Mouse (Mus musculus): Measurements from ENCODE around the gene Abhd18.
"Not testable (repeated sequence)": the region's sequence is repeated elsewhere in the genome, so short reads cannot be mapped to it uniquely, and the experiment has no call there.

The Abhd18 gene

GRCm38 (mm10) chr3:40846957-40847017, at the start of gene Abhd18:
Gene Abhd18, plus strand, starts transcription at chr3:40846970.
- DNase-seq: not testable (repeated sequence)

DNA sequence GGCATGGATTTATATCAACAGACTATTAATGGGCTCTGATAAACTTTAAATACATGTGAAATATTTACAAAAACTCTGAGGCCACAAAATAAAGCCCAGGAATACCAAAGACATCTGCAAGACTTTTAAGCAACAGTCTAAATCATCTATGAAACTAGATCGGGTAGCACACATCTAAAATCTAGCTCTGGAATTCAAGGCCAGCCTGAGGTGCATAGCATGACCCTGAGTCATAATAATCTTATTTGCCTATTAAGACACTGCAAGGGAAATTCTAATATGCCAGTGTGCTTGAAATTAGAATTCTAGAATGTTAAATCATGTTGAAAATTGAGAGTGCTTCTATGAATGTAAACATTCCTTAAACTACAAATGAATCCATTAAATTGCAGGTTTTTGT, 48.7 kb upstream of the Abhd18 start:
- DNase-seq: no peak

DNA sequence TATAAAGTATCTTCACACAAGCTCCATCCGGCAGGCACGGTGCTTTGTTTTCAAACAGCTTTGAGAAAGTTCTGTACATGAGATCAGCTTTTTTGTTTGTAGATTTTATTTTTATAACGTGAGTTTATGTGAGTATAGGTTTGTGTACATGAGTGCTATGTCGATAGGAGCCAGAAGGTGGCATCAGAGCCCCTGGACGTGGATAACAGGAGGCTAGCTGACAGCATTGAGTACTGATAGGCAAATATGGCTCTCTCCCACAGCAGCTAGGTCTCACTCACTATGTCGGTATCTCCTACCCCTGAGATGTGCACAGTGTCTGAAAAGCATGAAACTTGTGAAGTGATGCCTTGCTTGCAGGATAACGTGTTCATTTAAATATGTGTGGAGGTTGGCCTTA, 48.3 kb upstream of the Abhd18 start:
- peak; percentile 34 for DNase-seq

GRCm38 (mm10) chr3:40799530-40800372, 47.0 kb upstream of the Abhd18 start, which contains the start of gene Plk4:
Gene Plk4, plus strand, starts transcription at chr3:40800019.
- DNase-seq: peak; percentile 94

DNA sequence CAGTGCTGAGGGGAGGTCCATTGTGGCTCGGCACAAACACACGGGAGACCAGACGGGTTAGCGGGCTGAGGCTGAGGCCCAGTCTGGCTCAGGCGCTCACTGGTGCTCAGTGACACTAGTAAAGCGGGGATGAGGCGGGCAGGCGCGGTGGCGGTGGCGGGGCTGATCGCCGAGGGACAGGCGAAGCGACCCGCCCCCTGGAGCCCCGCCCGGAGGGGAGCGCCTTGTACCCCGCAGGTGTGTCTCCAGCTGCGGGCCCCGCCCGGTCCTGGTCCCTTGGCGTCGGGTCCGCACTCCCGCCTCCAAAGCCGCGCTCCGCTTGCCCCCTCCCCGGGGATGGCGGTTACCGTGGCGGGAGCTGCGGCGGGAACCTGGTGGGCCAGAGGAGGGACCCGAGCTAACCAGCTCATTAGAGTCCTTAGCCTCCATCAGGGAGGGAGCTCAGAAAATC, 46.4 kb upstream of the Abhd18 start:
- DNase-seq: no peak

- no peak for DNase-seq
Observed at GRCm38 (mm10) chr3:40806871-40807270, 39.9 kb upstream of the Abhd18 start.

GRCm38 (mm10) chr3:40808686-40809085, 38.1 kb upstream of the Abhd18 start:
- DNase-seq: no peak

GRCm38 (mm10) chr3:40809894-40810293, 36.9 kb upstream of the Abhd18 start:
- no peak for DNase-seq

GRCm38 (mm10) chr3:40813275-40813674, 33.5 kb upstream of the Abhd18 start:
- no peak for DNase-seq

GRCm38 (mm10) chr3:40845521-40845920, 1.2 kb upstream of the Abhd18 start:
- peak; percentile 55 for DNase-seq

DNA sequence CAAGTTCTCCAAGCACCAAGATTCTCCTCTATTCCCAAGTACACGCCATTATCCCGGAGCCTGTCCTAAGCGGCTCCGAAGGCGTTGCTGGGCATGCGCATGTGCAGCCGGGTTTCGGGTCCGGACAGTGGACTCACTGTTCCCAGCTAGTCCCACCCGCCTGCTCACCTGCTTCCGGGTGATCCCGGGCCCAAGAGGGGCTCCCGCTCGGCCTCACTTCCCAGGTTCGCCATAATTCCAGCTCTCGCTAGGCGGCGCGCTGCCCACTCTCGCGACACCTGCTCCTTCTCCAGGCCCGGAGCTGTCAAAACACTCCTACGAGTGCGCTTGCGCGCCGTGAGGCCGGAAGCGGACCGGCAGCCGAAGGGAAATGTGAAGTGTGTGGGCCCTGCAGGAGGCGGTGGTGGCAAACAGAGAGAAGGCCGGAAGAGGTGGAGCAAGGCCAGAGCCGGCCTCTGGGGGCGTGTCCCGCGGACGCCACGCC, 255 bp upstream of the Abhd18 start, which contains the start of gene Mfsd8:
Mfsd8 (minus strand) TSS at position 414 of the 484 bp plus-strand sequence.
- peak; percentile 99 for DNase-seq

GRCm38 (mm10) chr3:40847018-40847417, 248 bp downstream of the Abhd18 start:
- peak; percentile 89 for DNase-seq

DNA sequence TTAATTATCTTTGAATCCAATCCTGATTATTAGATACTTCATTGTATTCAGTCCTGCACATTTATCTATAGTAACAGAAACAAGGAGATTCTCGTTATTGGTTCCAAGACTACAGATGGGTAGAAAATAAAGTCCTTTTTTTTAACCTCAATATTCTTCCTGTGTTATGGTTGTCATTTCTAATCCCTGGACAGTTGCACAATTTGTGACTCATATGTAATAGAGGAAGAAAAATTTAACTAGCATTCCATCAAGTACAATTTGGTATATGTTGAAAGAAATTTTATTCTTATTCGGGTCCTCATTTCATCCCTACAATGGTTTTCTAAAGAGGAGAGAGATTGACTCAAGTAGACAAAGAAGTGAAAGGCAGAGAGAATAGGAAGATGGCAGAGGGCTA, 1.2 kb downstream of the Abhd18 start:
- DNase-seq: not testable (repeated sequence)

DNA sequence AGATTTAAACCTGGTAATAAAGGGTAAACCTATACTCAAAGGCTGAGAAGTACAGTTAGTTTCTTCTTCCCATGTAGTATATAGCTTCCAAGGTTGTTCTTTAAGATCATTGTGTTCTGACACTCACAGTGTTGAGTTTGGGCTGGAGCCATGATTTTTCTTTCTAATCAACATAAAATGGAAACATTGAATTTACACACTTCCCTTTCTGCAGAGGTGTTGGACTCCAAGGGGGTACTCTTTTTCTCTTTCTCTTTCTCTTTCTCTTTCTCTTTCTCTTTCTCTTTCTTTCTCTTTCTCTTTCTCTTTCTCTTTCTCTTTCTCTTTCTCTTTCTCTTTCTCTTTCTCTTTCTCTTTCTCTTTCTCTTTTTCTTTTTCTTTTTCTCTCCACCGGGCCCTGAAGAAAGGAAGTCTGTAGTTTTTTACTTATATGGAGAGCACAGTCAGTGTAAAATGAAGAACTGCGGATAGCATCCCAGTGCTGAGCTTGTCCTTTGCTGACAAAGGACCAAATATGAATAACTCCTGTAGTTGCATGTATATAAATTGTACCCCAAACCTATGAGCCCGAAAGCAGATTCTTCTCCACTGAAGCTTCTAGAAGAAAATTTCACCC, 6.5 kb downstream of the Abhd18 start:
- DNase-seq: not testable (repeated sequence)

DNA sequence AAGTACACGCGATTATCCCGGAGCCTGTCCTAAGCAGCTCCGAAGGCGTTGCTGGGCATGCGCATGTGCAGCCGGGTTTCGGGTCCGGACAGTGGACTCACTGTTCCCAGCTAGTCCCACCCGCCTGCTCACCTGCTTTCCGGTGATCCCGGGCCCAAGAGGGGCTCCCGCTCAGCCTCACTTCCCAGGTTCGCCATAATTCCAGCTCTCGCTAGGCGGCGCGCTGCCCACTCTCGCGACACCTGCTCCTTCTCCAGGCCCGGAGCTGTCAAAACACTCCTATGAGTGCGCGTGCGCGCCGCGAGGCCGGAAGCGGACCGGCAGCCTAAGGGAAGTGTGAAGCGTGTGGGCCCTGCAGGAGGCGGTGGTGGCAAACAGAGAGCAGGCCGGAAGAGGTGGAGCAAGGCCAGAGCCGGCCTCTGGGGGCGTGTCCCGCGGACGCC, 47.1 kb downstream of the Abhd18 start:
- peak; percentile 100 for DNase-seq

DNA sequence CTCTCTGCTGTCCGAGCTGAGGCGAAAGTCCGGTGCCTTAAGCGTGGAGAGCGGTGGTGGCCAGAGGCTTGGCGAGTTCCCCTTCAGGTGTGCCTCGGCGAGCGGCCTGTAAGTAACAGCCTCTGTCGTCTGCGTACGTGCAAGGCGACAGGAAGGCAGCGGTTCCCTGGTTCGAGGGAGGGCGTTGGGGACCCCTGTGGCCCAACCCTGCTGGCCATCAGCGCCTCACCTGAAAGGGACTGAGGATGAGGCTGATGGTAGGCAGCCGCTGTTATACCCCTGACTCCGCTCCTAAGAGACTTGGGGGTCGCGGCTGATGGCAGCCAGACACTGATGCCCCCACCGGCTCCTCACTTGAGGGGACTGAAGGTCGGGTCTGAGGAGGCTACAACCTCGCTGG, 47.6 kb downstream of the Abhd18 start:
- DNase-seq: not testable (repeated sequence)

GRCm38 (mm10) chr3:40902443-40902842, 55.7 kb downstream of the Abhd18 start, which contains the start of gene 1700034I23Rik:
Gene 1700034I23Rik, minus strand, starts transcription at chr3:40902543.
- not testable (repeated sequence) for DNase-seq

DNA sequence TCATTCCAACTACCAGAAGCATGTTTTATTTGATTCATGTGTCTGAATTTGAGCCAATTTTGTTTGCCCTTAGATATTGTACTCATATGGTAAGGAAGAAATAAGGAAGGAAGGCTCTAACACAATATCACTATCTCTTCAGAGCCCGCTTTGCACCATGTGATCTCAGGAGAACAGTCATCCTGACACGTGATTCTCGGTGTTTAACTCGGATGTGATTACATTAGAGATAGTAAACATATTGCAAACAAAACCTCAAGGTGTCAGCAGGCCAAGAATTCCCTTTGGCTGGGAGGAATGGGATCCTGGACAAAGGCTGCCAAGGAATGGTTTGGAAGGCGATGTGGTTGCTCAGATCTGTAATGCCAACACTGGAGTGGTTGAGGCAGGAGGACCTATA, 91.4 kb downstream of the Abhd18 start:
- DNase-seq: no peak

DNA sequence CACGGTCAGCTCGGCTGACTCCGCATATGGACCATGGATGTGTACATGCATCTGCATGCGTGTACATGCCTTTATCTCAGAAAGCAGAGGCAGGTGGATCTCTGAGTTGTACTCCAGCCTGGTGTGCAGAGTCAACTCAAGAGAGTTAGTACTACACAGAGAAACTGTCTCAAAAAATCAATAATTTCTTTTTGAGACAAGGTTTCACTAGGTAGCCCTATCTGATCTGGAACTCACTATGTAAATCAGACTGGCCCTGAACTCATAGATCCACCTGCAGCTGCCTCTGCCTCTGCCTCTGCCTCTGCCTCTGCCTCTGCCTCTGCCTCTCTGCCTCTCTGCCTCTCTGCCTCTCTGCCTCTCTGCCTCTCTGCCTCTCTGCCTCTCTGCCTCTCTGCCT, 91.8 kb downstream of the Abhd18 start:
- DNase-seq: no peak

DNA sequence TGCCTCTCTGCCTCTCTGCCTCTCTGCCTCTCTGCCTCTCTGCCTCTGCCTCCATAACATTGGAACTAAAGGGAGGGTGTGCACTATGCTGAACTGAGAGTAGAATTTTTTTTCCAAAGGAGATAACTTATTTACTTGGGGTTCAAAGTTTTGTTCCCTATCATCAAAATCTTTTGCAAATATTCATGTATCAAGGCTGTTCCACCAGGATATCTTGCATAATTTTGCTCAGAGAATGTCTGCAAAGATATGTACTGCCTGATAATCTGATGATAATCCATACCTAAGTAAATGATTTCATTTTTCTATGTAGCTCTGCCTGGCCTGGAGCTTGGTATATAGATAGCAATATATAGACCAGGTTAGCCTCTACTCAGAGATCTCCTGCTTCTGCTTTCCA, 92.2 kb downstream of the Abhd18 start:
- no peak for DNase-seq

- DNase-seq: peak; percentile 100
Observed at GRCm38 (mm10) chr3:40949170-40949902, 102.6 kb downstream of the Abhd18 start, which contains the start of gene Larp1b. Gene Larp1b, plus strand, starts transcription at chr3:40949828.

GRCm38 (mm10) chr3:40949903-40950600, 103.3 kb downstream of the Abhd18 start:
- DNase-seq: no peak

All from cerebellum, adult 9-10 months (tissue).